Mouse (Mus musculus) lung, embryonic 15.5 days (tissue): ENCODE results near the gene Slc35a3. TPM values are rescaled to one million over a fixed set of nuclear protein-coding genes. Genes with fewer than 3 reads are reported as not detected.
"Not testable (repeated sequence)": the region's sequence is repeated elsewhere in the genome, so short reads cannot be mapped to it uniquely, and the experiment has no call there.

Experiments
- ATAC-seq: fragments of 200-750 bp; cut with Nextera tagmentation; 2 replicates; pipeline ENCODE4 v1.8.0; 2017; ENCODE audit warnings: moderate number of reproducible peaks, borderline replicate concordance; ENCODE audit not compliant: low FRiP score, low TSS enrichment; ENCODE audit errors: extremely low read depth
- H3K27ac ChIP-seq: fragments of 300-500 bp; sonication (generic); 2 replicates; pipeline ENCODE4 v1.5.1; 2015; ENCODE audit warnings: moderate library complexity, mild to moderate bottlenecking, inconsistent platforms
- H3K27me3 ChIP-seq: fragments of 300-500 bp; sonication (generic); 2 replicates; pipeline ENCODE4 v1.6.1; 2015; ENCODE audit warnings: inconsistent platforms
- H3K36me3 ChIP-seq: fragments of 300-500 bp; sonication (generic); 2 replicates; pipeline ENCODE4 v1.6.1; 2015; ENCODE audit warnings: inconsistent platforms
- H3K4me1 ChIP-seq: fragments of 300-500 bp; sonication (generic); 2 replicates; pipeline ENCODE4 v1.6.1; 2015; ENCODE audit warnings: inconsistent platforms
- H3K4me2 ChIP-seq: fragments of 300-500 bp; sonication (generic); 2 replicates; pipeline ENCODE4 v1.6.1; 2015; ENCODE audit warnings: inconsistent platforms, mild to moderate bottlenecking, moderate library complexity
- H3K4me3 ChIP-seq: fragments of 300-500 bp; sonication (generic); 2 replicates; pipeline ENCODE4 v1.5.1; 2015; ENCODE audit warnings: mild to moderate bottlenecking, inconsistent platforms
- H3K9ac ChIP-seq: fragments of 300-500 bp; sonication (generic); 2 replicates; pipeline ENCODE4 v1.6.1; 2015; ENCODE audit warnings: inconsistent platforms
- H3K9me3 ChIP-seq: fragments of 300-500 bp; sonication (generic); 2 replicates; pipeline ENCODE4 v1.6.1; 2016; ENCODE audit warnings: inconsistent platforms
- WGBS: fragments of 180-500 bp; shearing (Covaris S2); methylation state at CpG from one replicate; pipeline ENCODE4 v1.1.7; 2015; 5-methylcytosine and 5-hydroxymethylcytosine counted together
- polyA plus RNA-seq: library from polyadenylated mRNA; unstranded; fragments of >200 nt; fragmentation: Nextera tagmentation; extraction: Ambion mirVana; gene quantifications from 2 replicates; pipeline ENCODE4 v1.2.1, GENCODE M21; 2015

The Slc35a3 gene
- polyA plus RNA-seq, 1 experiment from 2014 or later = 13.3 TPM

DNA sequence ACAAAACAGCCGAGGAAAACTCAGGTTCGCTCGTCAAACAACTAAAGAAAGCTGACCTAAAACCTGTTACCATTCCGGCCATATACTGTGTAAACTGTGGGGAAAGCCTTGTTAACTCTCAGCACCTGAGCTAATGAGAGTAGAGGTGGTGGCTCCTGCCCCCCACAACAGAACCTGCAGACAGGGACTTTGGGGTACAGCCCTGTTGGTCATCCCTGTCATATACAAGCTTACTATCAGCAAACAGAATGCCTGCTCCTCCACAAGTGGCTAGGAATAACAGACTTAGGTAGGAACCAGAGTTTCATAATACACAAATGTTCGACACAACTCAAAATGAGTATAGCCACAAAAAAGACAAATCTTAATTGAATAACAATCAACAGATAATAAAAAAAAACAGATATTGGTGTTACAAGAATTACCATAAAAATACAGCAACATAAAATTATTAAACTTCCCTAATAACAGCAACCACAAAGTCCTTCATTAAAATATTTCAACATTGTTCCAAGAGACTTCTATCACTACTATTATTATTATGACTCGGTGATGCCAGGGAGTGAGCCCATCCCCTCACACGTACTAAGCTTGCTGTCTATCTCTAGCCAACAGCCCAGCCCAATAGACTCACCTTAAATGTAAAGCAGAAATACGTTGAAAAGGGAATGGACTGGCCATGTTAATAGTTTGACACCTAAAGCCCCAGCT is 17.5 kb downstream of the Slc35a3 start:
- Histone ChIP-seq H3K36me3 (no peaks in the 10 kb centered on the region), H3K27me3 (no peaks in the 10 kb centered on the region), H3K4me1 (no peaks in the 10 kb centered on the region), H3K27ac (no peak overlapping the region), H3K9ac (no peak overlapping the region), H3K4me3 (no peak overlapping the region), H3K9me3 (no peaks in the 10 kb centered on the region), H3K4me2 (no peak overlapping the region)
- 82% methylated on average over 8 of the region's 8 CpGs for whole genome bisulfite sequencing
- no peak for ATAC-seq

DNA sequence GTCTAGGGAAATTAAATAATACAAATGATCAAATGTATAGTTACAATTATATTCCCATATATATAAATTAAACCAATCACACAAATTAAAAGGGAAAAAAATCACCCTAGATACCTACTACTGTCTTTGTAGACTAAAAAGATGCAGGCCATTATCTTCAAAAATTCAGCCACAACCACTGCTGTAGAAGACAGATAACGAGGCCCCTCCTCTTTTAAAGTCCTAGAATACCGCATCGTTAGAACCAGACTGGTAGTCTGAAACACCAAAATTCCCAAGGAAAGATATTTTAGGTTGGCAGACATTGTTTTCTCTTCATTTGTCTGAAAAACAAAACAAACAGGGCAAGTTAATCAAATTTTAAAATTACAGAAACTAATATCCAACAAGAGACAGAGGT is 18.3 kb downstream of the Slc35a3 start:
- Histone ChIP-seq H3K27me3 (no peaks in the 10 kb centered on the region), H3K4me3 (no peak overlapping the region), H3K9ac (no peak overlapping the region), H3K4me1 (no peaks in the 10 kb centered on the region), H3K27ac (no peak overlapping the region), H3K36me3 (no peaks in the 10 kb centered on the region), H3K9me3 (no peaks in the 10 kb centered on the region), H3K4me2 (no peak overlapping the region)
- 91% methylated on average over 3 of the region's 3 CpGs for WGBS
- ATAC-seq = no peak

DNA sequence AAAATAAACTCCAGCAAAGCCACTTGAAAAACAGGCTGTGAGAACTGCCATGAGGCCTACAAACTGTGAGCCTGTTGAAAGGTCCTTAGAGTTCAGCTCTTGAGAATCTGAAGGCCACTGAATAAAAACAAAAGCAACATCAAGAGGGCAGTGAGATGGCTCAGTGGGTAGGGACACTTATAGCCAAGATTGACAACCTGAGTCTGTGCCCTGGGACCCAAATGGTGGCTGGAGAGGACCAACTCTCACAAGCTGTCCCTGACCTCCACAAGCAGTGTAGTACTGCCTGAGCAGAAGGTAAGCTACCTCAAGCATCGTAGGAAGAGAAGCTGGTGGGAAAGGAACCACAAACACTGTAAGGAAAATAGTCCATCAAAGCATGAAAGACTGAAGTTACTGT is 31.5 kb downstream of the Slc35a3 start, which contains the start of gene Gm43191:
Gene Gm43191, minus strand, starts transcription at position 101 of the 400 bp plus-strand sequence.
- Histone ChIP-seq H3K9me3 (no peaks in the 10 kb centered on the region), H3K27me3 (no peaks in the 10 kb centered on the region), H3K36me3 (peaks cover 8% of the 10 kb centered on the region), H3K27ac (no peak within 1 kb of the TSS), H3K4me1 (no peaks in the 10 kb centered on the region), H3K4me2 (no peak within 1 kb of the TSS), H3K9ac (no peak within 1 kb of the TSS), H3K4me3 (no peak within 1 kb of the TSS)
- 94% methylated on average over 1 of the region's 1 CpGs for WGBS
- ATAC-seq = no peak

DNA sequence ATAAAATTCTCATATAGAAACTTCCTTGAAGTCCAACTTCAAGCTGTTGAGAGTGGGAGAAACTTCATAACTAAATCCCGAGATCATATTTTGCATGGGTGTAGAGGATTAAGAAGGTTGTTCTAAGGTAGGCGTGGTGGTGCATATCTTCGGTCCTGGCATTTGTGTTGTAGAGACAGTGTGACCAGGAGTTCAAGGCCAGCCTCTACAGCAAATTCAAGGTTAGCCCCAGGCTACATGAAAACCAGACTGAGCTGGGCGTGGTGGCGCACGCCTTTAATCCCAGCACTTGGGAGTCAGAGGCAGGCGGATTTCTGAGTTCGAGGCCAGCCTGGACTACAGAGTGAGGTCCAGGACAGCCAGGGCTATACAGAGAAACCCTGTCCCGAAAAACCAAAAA is 48.4 kb downstream of the Slc35a3 start:
- not testable (repeated sequence) for H3K9me3 ChIP-seq, H3K36me3 ChIP-seq, H3K9ac ChIP-seq, ATAC-seq, H3K27ac ChIP-seq, H3K4me2 ChIP-seq, H3K4me3 ChIP-seq, H3K27me3 ChIP-seq
- WGBS = 96% methylated on average over 9 of the region's 9 CpGs
- H3K4me1 ChIP-seq = peaks cover 19% of the 10 kb centered on the region

DNA sequence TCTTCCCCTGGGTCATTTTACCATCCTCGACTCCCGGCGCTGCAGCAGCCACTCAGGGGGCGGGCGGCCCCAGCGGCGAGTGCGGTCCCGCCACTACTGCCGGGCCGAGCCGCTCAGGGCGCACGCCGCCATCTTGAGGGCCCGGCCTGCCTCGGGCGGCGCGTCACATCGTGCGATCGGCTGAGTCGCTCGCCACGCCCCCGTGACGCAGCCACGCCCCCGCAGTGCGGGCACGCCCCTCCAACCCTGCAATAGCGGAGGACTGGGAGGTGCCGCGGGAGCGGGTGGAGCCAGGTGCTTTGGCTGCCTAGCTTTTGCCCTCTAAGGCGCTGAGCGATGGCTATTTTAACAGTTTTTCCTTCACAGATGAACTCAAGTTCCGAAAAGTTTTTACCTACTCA is 50.2 kb downstream of the Slc35a3 start, which contains the start of gene Mfsd14a:
Gene Mfsd14a, minus strand, starts transcription at position 215 of the 401 bp plus-strand sequence.
- Histone ChIP-seq H3K27ac (peak within 1 kb of the TSS; percentile 88), H3K4me2 (peak within 1 kb of the TSS; percentile 61), H3K4me3 (peak within 1 kb of the TSS; percentile 82), H3K36me3 (no peaks in the 10 kb centered on the region), H3K9me3 (no peaks in the 10 kb centered on the region), H3K27me3 (no peaks in the 10 kb centered on the region), H3K9ac (peak within 1 kb of the TSS; percentile 98), H3K4me1 (peaks cover 24% of the 10 kb centered on the region)
- peak; percentile 100 for ATAC-seq
- WGBS = under 1% methylated on average over 39 of the region's 39 CpGs

DNA sequence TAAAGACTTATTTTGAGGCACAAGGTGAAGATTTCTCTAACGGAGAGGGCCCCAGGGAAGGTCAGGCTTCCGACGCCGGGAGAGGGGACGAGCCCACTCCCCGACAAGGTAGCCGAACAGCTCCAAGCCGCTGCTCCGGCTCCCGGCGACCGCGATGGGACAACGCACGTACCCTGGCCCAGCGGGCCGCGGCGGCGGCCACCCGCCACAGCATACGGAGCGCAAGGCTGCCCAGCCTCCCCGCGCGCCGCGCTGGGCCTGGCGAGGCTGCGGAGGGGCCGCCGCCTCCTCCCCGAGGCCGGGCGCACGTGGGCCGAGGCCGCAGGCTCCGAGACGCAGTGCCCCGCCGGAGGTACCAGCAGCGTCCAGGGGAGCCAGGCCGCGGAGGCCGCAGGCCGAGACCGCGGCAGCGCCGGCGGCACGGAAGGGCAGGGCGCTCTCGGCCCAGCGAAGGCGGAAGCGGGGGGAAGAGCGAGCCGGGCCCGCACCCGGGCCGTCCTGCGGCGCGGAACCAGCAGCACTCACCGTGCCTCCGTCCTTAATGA is 50.7 kb downstream of the Slc35a3 start:
- H3K36me3 ChIP-seq = no peaks in the 10 kb centered on the region
- H3K27ac ChIP-seq = peak overlapping the region; percentile 88
- H3K27me3 ChIP-seq = no peaks in the 10 kb centered on the region
- H3K4me2 ChIP-seq = peak overlapping the region; percentile 52
- H3K4me3 ChIP-seq = peak overlapping the region; percentile 82
- H3K9ac ChIP-seq = peak overlapping the region; percentile 98
- ATAC-seq = peak; percentile 89
- no peaks in the 10 kb centered on the region for H3K9me3 ChIP-seq
- under 1% methylated on average over 66 of the region's 68 CpGs for WGBS
- H3K4me1 ChIP-seq = peaks cover 29% of the 10 kb centered on the region

DNA sequence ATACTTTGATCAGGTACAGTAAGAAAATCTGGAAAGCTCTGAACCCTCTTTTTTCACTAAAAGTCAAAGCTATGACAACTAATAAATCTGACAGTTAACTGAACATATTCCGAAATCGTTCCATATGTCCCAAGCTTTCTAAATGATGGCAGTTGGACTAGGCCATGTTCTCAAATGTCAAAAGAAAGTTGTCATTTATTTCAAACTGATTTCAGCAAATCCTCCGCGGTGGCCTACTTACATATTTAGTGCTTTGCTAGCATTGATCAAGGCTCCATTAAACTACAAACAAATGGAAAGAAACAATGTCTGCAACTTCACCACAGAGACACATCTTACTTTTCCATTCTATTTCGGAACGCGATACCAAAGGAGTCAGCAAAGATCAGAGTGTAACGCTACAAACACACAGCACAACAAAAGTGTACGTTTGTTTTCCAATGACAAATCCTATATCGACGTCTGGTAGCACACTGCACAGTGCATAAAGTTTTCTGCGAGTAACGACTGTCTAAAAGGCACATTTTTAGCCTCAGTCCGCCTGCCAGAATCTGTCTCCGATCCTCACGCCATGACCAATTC is 51.3 kb downstream of the Slc35a3 start:
- H3K4me1 ChIP-seq = peaks cover 35% of the 10 kb centered on the region
- WGBS = 3% methylated on average over 16 of the region's 16 CpGs
- 0 out of 2 replicates have a peak overlapping the region, but pooled peaks have one; percentile 88 for H3K27ac ChIP-seq
- H3K27me3 ChIP-seq = no peaks in the 10 kb centered on the region
- no peaks in the 10 kb centered on the region for H3K36me3 ChIP-seq
- ATAC-seq = no peak
- H3K4me3 ChIP-seq = peak overlapping the region; percentile 82
- peak overlapping the region; percentile 98 for H3K9ac ChIP-seq
- peak overlapping the region; percentile 52 for H3K4me2 ChIP-seq
- H3K9me3 ChIP-seq = no peaks in the 10 kb centered on the region

DNA sequence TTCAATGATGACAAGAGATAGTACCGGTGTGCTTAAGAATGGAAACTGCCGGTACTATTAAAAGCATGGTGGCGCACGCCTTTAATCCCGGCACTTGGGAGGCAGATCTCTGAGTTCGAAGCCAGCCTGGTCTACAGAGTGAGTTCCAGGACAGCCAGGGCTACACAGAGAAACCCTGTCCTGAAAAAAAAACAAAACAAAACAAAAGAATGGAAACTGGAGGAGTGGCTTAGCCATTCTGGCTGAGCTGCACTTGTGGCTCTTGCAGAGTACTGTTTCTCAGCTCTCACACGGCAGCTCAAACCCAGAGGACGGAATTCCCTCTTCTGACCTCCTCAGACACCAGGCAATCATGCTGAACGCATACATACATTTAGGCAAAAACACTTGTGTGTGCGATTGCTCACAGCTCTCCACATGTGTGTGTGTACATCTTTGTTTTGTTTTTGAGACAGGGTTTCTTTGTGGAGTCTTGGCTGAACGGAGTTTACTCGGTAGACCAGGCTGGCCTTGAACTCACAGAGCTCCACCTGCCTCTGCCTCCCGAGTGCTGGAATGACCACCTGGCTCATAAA is 52.7 kb downstream of the Slc35a3 start:
- H3K36me3 ChIP-seq = no peaks in the 10 kb centered on the region
- 81% methylated on average over 13 of the region's 13 CpGs for WGBS
- no peak overlapping the region for H3K9ac ChIP-seq
- H3K4me1 ChIP-seq = peaks cover 35% of the 10 kb centered on the region
- no peak for ATAC-seq
- no peaks in the 10 kb centered on the region for H3K27me3 ChIP-seq
- H3K4me3 ChIP-seq = no peak overlapping the region
- no peaks in the 10 kb centered on the region for H3K9me3 ChIP-seq
- H3K4me2 ChIP-seq = no peak overlapping the region
- H3K27ac ChIP-seq = no peak overlapping the region

DNA sequence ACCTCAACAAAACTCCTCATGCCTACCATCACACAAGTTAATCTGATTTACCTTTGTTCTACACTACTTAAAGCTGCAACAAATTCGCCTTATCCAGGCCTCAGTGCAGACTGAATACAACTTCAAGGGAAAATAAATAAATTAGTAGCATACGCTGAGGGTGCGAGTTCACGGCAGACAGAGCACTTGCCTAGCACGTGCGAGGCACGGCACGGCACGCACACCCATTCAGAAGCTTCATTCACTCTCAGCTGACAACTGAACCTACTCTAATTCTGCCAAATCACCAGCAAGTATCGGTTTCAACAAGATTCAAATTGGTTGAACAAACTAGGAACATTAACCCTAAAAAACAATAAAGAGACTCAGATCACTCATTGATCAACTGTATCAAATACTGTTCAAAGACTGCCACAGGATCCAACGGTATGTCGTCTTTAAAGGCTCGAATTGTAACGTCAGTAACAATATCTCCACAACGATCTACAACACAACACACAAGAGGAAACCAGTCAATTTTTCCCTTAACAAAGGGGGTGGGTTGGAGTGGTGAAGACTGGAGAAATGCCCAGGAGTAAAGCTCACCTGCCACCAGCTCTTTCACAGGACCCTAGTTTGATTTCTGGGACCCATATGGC is 53.6 kb downstream of the Slc35a3 start:
- no peak overlapping the region for H3K4me3 ChIP-seq
- H3K9ac ChIP-seq = no peak overlapping the region
- no peaks in the 10 kb centered on the region for H3K36me3 ChIP-seq
- no peaks in the 10 kb centered on the region for H3K9me3 ChIP-seq
- no peak overlapping the region for H3K27ac ChIP-seq
- 75% methylated on average over 15 of the region's 15 CpGs for WGBS
- H3K4me2 ChIP-seq = no peak overlapping the region
- no peak for ATAC-seq
- H3K4me1 ChIP-seq = peaks cover 35% of the 10 kb centered on the region
- H3K27me3 ChIP-seq = no peaks in the 10 kb centered on the region

DNA sequence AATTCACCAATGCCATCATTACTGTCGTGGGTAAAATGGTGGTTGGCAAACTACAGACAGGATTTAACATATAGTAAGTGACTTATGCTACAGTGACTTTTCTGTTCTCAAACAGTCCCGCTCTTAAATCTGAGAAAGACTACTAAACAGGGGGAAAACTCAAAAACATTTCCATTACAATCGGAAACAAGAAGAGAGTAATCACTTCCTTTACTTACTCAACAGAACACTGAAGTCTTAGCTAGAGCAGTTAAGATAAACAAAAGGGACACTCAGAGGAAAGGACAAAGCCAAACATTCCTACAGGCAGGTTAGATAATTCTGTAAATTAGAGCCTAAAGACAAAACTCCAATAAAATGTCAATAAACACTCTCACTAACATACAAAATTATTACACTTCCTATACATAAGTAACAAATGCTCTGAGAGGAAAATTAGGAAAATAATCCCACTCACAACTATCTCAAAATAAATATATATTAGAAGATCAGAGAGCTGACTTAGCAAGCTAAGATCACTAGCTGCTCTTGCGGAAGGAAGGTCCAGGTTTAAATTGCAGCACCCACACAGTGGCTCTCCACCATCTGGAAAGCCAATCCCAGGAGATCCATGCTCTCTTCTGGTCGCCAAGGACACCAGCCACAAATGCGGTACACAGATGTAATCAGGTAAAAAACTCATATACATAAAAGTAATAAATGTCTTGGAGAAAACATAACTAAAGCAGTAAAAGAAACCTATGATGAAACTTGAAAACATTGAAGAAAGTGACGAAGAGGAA is 56.3 kb downstream of the Slc35a3 start:
- WGBS = 71% methylated on average over 7 of the region's 7 CpGs

DNA sequence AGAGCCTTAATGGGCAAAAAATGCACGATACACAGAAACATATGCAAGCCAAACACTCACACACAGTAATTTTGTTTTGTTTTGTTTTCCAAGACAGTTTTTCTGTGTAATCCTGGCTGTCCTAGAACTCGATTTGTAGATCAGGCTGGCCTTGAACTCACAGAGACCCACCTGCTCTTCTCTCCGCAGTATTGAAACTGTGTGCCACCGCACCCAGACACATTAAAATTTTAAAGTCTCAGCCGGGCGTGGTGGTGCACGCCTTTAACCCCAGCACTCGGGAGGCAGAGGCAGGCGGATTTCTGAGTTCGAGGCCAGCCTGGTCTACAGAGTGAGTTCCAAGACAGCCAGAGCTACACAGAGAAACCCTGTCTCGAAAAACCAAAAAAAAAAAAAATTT is 58.6 kb downstream of the Slc35a3 start:
- H3K4me2 ChIP-seq, H3K9me3 ChIP-seq, H3K4me3 ChIP-seq, H3K27ac ChIP-seq, H3K27me3 ChIP-seq, ATAC-seq, H3K36me3 ChIP-seq, H3K9ac ChIP-seq: not testable (repeated sequence)
- peaks cover 25% of the 10 kb centered on the region; the same call in 1 of the 2 replicates for H3K4me1 ChIP-seq
- 91% methylated on average over 11 of the region's 11 CpGs for WGBS

More for the DNA sequence above, 56.3 kb downstream of the Slc35a3 start:
- Histone ChIP-seq H3K36me3 (no peaks in the 10 kb centered on the region), H3K4me1 (peaks cover 36% of the 10 kb centered on the region), H3K27me3 (no peaks in the 10 kb centered on the region), H3K4me2 (no peak overlapping the region), H3K9ac (no peak overlapping the region), H3K4me3 (no peak overlapping the region), H3K9me3 (no peaks in the 10 kb centered on the region), H3K27ac (no peak overlapping the region)
- no peak for ATAC-seq
